Mouse (Mus musculus) right cerebral cortex, postnatal 4 days (tissue): ENCODE results near the gene Nudt6.

Experiments used
- DNase-seq: peaks from one replicate; pipeline ENCODE4 v3.0.0-alpha.2; 2022

Gene Nudt6

GRCm38 (mm10) chr3:37381457-37381856, 38.6 kb downstream of the Nudt6 start:
- DNase-seq, result no peak

- DNase-seq, result no peak
Measured at GRCm38 (mm10) chr3:37379930-37380881, 39.8 kb downstream of the Nudt6 start.

- DNase-seq, result no peak
Measured at GRCm38 (mm10) chr3:37379201-37379600, 40.8 kb downstream of the Nudt6 start.

- no peak for DNase-seq
Measured at GRCm38 (mm10) chr3:37378412-37378811, 41.6 kb downstream of the Nudt6 start.

- no peak for DNase-seq
Measured at GRCm38 (mm10) chr3:37377926-37378325, 42.1 kb downstream of the Nudt6 start.

GRCm38 (mm10) chr3:37373712-37374111, 46.3 kb downstream of the Nudt6 start:
- DNase-seq, result no peak

- DNase-seq, result no peak
Measured at GRCm38 (mm10) chr3:37370407-37370806, 49.6 kb downstream of the Nudt6 start.

- DNase-seq, result no peak
Measured at GRCm38 (mm10) chr3:37366381-37367053, 53.5 kb downstream of the Nudt6 start.

- no peak for DNase-seq
Measured at GRCm38 (mm10) chr3:37365976-37366375, 54.0 kb downstream of the Nudt6 start.

GRCm38 (mm10) chr3:37365144-37365543, 54.9 kb downstream of the Nudt6 start:
- no peak for DNase-seq

GRCm38 (mm10) chr3:37360729-37361128, 59.3 kb downstream of the Nudt6 start:
- DNase-seq, result no peak
